Mouse (Mus musculus) intestine, embryonic 16.5 days (tissue): Measurements from ENCODE around the gene Sar1b. TPM values are rescaled to one million over a fixed set of nuclear protein-coding genes. Genes with fewer than 3 reads are reported as not detected.

Experiments
- ATAC-seq: fragments of 200-750 bp; cut with Nextera tagmentation; 2 replicates; pipeline ENCODE4 v1.8.0; 2017; ENCODE audit warnings: moderate TSS enrichment, moderate library complexity
- H3K27ac ChIP-seq: fragments of 300-500 bp; sonication (generic); 2 replicates; pipeline ENCODE4 v1.5.1; 2014; ENCODE audit warnings: mild to moderate bottlenecking, low read length
- H3K27me3 ChIP-seq: fragments of 300-500 bp; sonication (generic); replicated peaks from 2 replicates; pipeline ENCODE4 v1.6.1; 2014; ENCODE audit warnings: low read length, control low read depth, mixed read lengths; ENCODE audit not compliant: control insufficient read depth, insufficient read depth
- H3K36me3 ChIP-seq: fragments of 300-500 bp; sonication (generic); 2 replicates; pipeline ENCODE4 v1.6.1; 2014; ENCODE audit warnings: low read length, control low read depth; ENCODE audit not compliant: control insufficient read depth, insufficient read depth
- H3K4me1 ChIP-seq: fragments of 300-500 bp; sonication (generic); 2 replicates; pipeline ENCODE4 v1.6.1; 2014; ENCODE audit warnings: low read length, control low read depth, mixed read lengths; ENCODE audit not compliant: control insufficient read depth, insufficient read depth
- H3K4me2 ChIP-seq: fragments of 300-500 bp; sonication (generic); 2 replicates; pipeline ENCODE4 v1.6.1; 2014; ENCODE audit warnings: low read depth, low read length, control low read depth
- H3K4me3 ChIP-seq: fragments of 300-500 bp; sonication (generic); 2 replicates; pipeline ENCODE4 v1.5.1; 2014; ENCODE audit warnings: mild to moderate bottlenecking, low read length
- H3K9ac ChIP-seq: fragments of 300-500 bp; sonication (generic); 2 replicates; pipeline ENCODE4 v1.6.1; 2014; ENCODE audit warnings: low read depth, low read length
- H3K9me3 ChIP-seq: fragments of 300-500 bp; sonication (generic); 2 replicates; pipeline ENCODE4 v1.6.1; 2016; ENCODE audit warnings: low read length, control low read depth; ENCODE audit not compliant: control insufficient read depth
- WGBS: fragments of 180-500 bp; shearing (Covaris S2); extraction: QIAGEN DNeasy Blood & Tissue Kit; methylation state at CpG from one replicate; pipeline ENCODE4 v1.1.7; 2014; 5-methylcytosine and 5-hydroxymethylcytosine counted together
- polyA plus RNA-seq: library from polyadenylated mRNA; unstranded; fragments of >200 nt; fragmentation: Nextera tagmentation; extraction: Ambion mirVana; gene quantifications from 2 replicates; pipeline ENCODE4 v1.2.1, GENCODE M21; 2015

Gene Sar1b
- polyA plus RNA-seq, 1 experiment from 2014 or later = 218 TPM

- Histone ChIP-seq H3K9me3 (no peaks in the 10 kb centered on the region), H3K4me3 (no peak overlapping the region), H3K36me3 (no peaks in the 10 kb centered on the region; the same call in 1 of the 2 replicates), H3K27me3 (no peaks in the 10 kb centered on the region), H3K4me1 (0 out of 2 replicates have a peak, but pooled peaks cover 3% of the 10 kb centered on the region), H3K4me2 (no peak overlapping the region), H3K27ac (no peak overlapping the region), H3K9ac (0 out of 2 replicates have a peak overlapping the region, but pooled peaks have one; percentile 12)
- peak; percentile 72 for ATAC-seq
- 34% methylated on average over 6 of the region's 6 CpGs for WGBS
These were observed 54.3 kb downstream of the Sar1b start for GRCm38 (mm10) chr11:51817756-51818155.

GRCm38 (mm10) chr11:51818837-51819236 is 55.4 kb downstream of the Sar1b start:
- H3K36me3 ChIP-seq = no peaks in the 10 kb centered on the region; the same call in 1 of the 2 replicates
- 89% methylated on average over 4 of the region's 4 CpGs for WGBS

DNA sequence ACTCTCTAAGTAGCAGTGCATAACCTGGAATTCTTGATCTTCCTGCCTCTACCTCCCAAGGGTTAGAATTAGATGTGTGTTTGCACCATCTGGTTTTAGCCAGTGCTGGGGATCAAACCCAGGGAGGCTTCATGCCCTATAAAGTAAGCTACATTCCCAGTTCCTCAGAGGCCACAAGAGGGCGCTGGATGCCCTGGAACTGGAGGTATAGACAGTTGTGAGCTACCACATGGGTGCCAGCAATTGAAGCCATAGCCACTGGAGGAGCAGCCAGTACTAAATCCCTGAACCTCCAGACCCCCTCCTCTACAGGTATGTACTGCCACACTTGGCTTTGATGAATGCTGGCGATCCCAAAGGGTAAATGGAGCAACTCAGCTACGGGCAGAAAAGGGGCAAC is 56.5 kb downstream of the Sar1b start:
- Histone ChIP-seq H3K4me3 (no peak overlapping the region), H3K4me1 (0 out of 2 replicates have a peak, but pooled peaks cover 3% of the 10 kb centered on the region), H3K27me3 (no peaks in the 10 kb centered on the region), H3K9ac (no peak overlapping the region), H3K4me2 (no peak overlapping the region), H3K27ac (no peak overlapping the region), H3K36me3 (peaks cover 3% of the 10 kb centered on the region), H3K9me3 (no peaks in the 10 kb centered on the region)
- no peak for ATAC-seq
- WGBS = 79% methylated on average over 3 of the region's 3 CpGs

More at GRCm38 (mm10) chr11:51818837-51819236, 55.4 kb downstream of the Sar1b start:
- Histone ChIP-seq H3K9me3 (no peaks in the 10 kb centered on the region), H3K9ac (no peak overlapping the region), H3K4me2 (no peak overlapping the region), H3K27ac (no peak overlapping the region), H3K4me3 (no peak overlapping the region), H3K4me1 (0 out of 2 replicates have a peak, but pooled peaks cover 3% of the 10 kb centered on the region), H3K27me3 (no peaks in the 10 kb centered on the region)
- ATAC-seq = no peak

GRCm38 (mm10) chr11:51820861-51821260 is 57.4 kb downstream of the Sar1b start:
- Histone ChIP-seq H3K9me3 (no peaks in the 10 kb centered on the region), H3K36me3 (peaks cover 3% of the 10 kb centered on the region), H3K27ac (no peak overlapping the region), H3K4me2 (no peak overlapping the region), H3K9ac (no peak overlapping the region), H3K4me3 (no peak overlapping the region), H3K4me1 (0 out of 2 replicates have a peak, but pooled peaks cover 3% of the 10 kb centered on the region), H3K27me3 (no peaks in the 10 kb centered on the region)
- 32% methylated on average over 11 of the region's 11 CpGs for WGBS
- ATAC-seq = no peak

- no peak overlapping the region for H3K9ac ChIP-seq
- 42% methylated on average over 4 of the region's 4 CpGs for WGBS
- H3K27ac ChIP-seq = no peak overlapping the region
- H3K4me2 ChIP-seq = no peak overlapping the region
- no peaks in the 10 kb centered on the region for H3K27me3 ChIP-seq
- H3K9me3 ChIP-seq = no peaks in the 10 kb centered on the region
- 0 out of 2 replicates have a peak, but pooled peaks cover 3% of the 10 kb centered on the region for H3K4me1 ChIP-seq
- no peak for ATAC-seq
- no peak overlapping the region for H3K4me3 ChIP-seq
- H3K36me3 ChIP-seq = peaks cover 6% of the 10 kb centered on the region
These were observed 59.2 kb downstream of the Sar1b start for GRCm38 (mm10) chr11:51822736-51823135.

- 74% methylated on average over 11 of the region's 11 CpGs for WGBS
These were observed 59.8 kb downstream of the Sar1b start for GRCm38 (mm10) chr11:51823271-51823670.

GRCm38 (mm10) chr11:51823963-51824753 is 60.7 kb downstream of the Sar1b start:
- Histone ChIP-seq H3K9ac (no peak overlapping the region), H3K4me3 (no peak overlapping the region), H3K4me1 (no peaks in the 10 kb centered on the region), H3K27me3 (no peaks in the 10 kb centered on the region), H3K9me3 (no peaks in the 10 kb centered on the region), H3K36me3 (peaks cover 6% of the 10 kb centered on the region), H3K27ac (no peak overlapping the region), H3K4me2 (no peak overlapping the region)
- no peak for ATAC-seq
- WGBS = 93% methylated on average over 3 of the region's 3 CpGs

More at GRCm38 (mm10) chr11:51823271-51823670, 59.8 kb downstream of the Sar1b start:
- Histone ChIP-seq H3K9me3 (no peaks in the 10 kb centered on the region), H3K4me1 (no peaks in the 10 kb centered on the region), H3K9ac (no peak overlapping the region), H3K36me3 (peaks cover 6% of the 10 kb centered on the region), H3K27me3 (no peaks in the 10 kb centered on the region), H3K27ac (no peak overlapping the region), H3K4me2 (no peak overlapping the region), H3K4me3 (no peak overlapping the region)
- ATAC-seq = no peak

GRCm38 (mm10) chr11:51824867-51825424 is 61.5 kb downstream of the Sar1b start:
- ATAC-seq = no peak
- no peak overlapping the region for H3K4me3 ChIP-seq
- H3K9ac ChIP-seq = no peak overlapping the region
- H3K36me3 ChIP-seq = peaks cover 6% of the 10 kb centered on the region
- no peaks in the 10 kb centered on the region for H3K9me3 ChIP-seq
- no peaks in the 10 kb centered on the region for H3K4me1 ChIP-seq
- no peaks in the 10 kb centered on the region for H3K27me3 ChIP-seq
- no peak overlapping the region for H3K4me2 ChIP-seq
- no peak overlapping the region for H3K27ac ChIP-seq
- WGBS = 91% methylated on average over 19 of the region's 19 CpGs
